Mouse (Mus musculus): Measurements from ENCODE around the gene Pkp2.
"Not testable (repeated sequence)": the region's sequence is repeated elsewhere in the genome, so short reads cannot be mapped to it uniquely, and the experiment has no call there.

The Pkp2 gene

GRCm38 (mm10) chr16:16213079-16213760 is at the start of gene Pkp2:
TSS of gene Pkp2 (plus strand) at chr16:16213318.
- peak; percentile 95 for DNase-seq (ENCODE audit: low spot score)

GRCm38 (mm10) chr16:16197374-16197773 is 15.7 kb upstream of the Pkp2 start:
- DNase-seq (ENCODE audit: low spot score), result no peak

GRCm38 (mm10) chr16:16201991-16202390 is 11.1 kb upstream of the Pkp2 start:
- DNase-seq (ENCODE audit: low spot score), result not testable (repeated sequence)

GRCm38 (mm10) chr16:16204648-16205047 is 8.5 kb upstream of the Pkp2 start:
- no peak for DNase-seq (ENCODE audit: low spot score)

- no peak for DNase-seq (ENCODE audit: low spot score)
Observed at GRCm38 (mm10) chr16:16212723-16213078, 417 bp upstream of the Pkp2 start.

- peak; percentile 43 for DNase-seq (ENCODE audit: low spot score)
Observed at GRCm38 (mm10) chr16:16213761-16214305, 715 bp downstream of the Pkp2 start.

- DNase-seq (ENCODE audit: low spot score), result peak; percentile 60
Observed at GRCm38 (mm10) chr16:16215645-16216387, 2.7 kb downstream of the Pkp2 start.

- DNase-seq (ENCODE audit: low spot score), result no peak
Observed at GRCm38 (mm10) chr16:16216934-16217333, 3.8 kb downstream of the Pkp2 start.

- DNase-seq (ENCODE audit: low spot score), result peak; percentile 11
Observed at GRCm38 (mm10) chr16:16219835-16220234, 6.7 kb downstream of the Pkp2 start.

- DNase-seq (ENCODE audit: low spot score), result no peak
Observed at GRCm38 (mm10) chr16:16222651-16223050, 9.5 kb downstream of the Pkp2 start.

GRCm38 (mm10) chr16:16224506-16224924 is 11.4 kb downstream of the Pkp2 start:
- DNase-seq (ENCODE audit: low spot score), result peak; percentile 79

- no peak for DNase-seq (ENCODE audit: low spot score)
Observed at GRCm38 (mm10) chr16:16225828-16226227, 12.7 kb downstream of the Pkp2 start.

- no peak for DNase-seq (ENCODE audit: low spot score)
Observed at GRCm38 (mm10) chr16:16230439-16230838, 17.3 kb downstream of the Pkp2 start.

- DNase-seq (ENCODE audit: low spot score), result no peak
Observed at GRCm38 (mm10) chr16:16233919-16234318, 20.8 kb downstream of the Pkp2 start.

- DNase-seq (ENCODE audit: low spot score), result not testable (repeated sequence)
Observed at GRCm38 (mm10) chr16:16236681-16237080, 23.6 kb downstream of the Pkp2 start.

GRCm38 (mm10) chr16:16238356-16238755 is 25.2 kb downstream of the Pkp2 start:
- no peak for DNase-seq (ENCODE audit: low spot score)

GRCm38 (mm10) chr16:16244711-16245110 is 31.6 kb downstream of the Pkp2 start:
- DNase-seq (ENCODE audit: low spot score), result no peak

- no peak for DNase-seq (ENCODE audit: low spot score)
Observed at GRCm38 (mm10) chr16:16250470-16250869, 37.4 kb downstream of the Pkp2 start.

- DNase-seq (ENCODE audit: low spot score), result peak; percentile 23
Observed at GRCm38 (mm10) chr16:16253326-16254074, 40.4 kb downstream of the Pkp2 start.

GRCm38 (mm10) chr16:16255217-16255616 is 42.1 kb downstream of the Pkp2 start:
- no peak for DNase-seq (ENCODE audit: low spot score)

GRCm38 (mm10) chr16:16255874-16256273 is 42.8 kb downstream of the Pkp2 start:
- DNase-seq (ENCODE audit: low spot score), result no peak

- DNase-seq (ENCODE audit: low spot score), result no peak
Observed at GRCm38 (mm10) chr16:16256672-16257071, 43.6 kb downstream of the Pkp2 start.
